Mouse (Mus musculus): ENCODE measurements around the gene Tpt1. TPM values are rescaled to one million over a fixed set of nuclear protein-coding genes. Genes with fewer than 3 reads are reported as not detected.
A peak's percentile ranks its signal among the peaks of the same experiment; 100 is the strongest.

Tpt1 gene
- total and polyA plus RNA-seq, 3 experiments, result 698 to 1,876 (median 1,607) TPM

- TF ChIP-seq BHLHE40 (IDR thresholded peaks at IDR 0.05; ENCODE audit: low read depth, low read length) (no peak), IRF4 (IDR thresholded peaks at IDR 0.05; ENCODE audit: low read depth, low read length) (0 out of 2 replicates have a peak, but pooled peaks have one; percentile 16), ZKSCAN1 (IDR thresholded peaks at IDR 0.05; ENCODE audit: borderline replicate concordance, low read depth, low read length) (no peak), CTCF (conservative IDR thresholded peaks at IDR 0.05 in 1 of 2, IDR thresholded peaks at IDR 0.05 in 1 of 2; ENCODE audit: low read depth in 2 of 2, low read length in 2 of 2) (peak in 1 of 2 experiments; percentile 49; a peak in 2 of 4 replicates), CHD1 (IDR thresholded peaks at IDR 0.05; ENCODE audit: low read depth, low read length) (0 out of 2 replicates have a peak, but pooled peaks have one; percentile 88), KAT2A (IDR thresholded peaks at IDR 0.05; ENCODE audit: insufficient replicate concordance, low read length) (0 out of 2 replicates have a peak, but pooled peaks have one; percentile 54), MAX (IDR thresholded peaks at IDR 0.05; ENCODE audit: low read length) (peak; percentile 49; the same call in 1 of the 2 replicates), ZMIZ1 (IDR thresholded peaks at IDR 0.05; ENCODE audit: low read depth, low read length) (peak; percentile 17), NRF1 (IDR thresholded peaks at IDR 0.05; ENCODE audit: low read depth, low read length) (no peak), MYC (IDR thresholded peaks at IDR 0.05; ENCODE audit: low read depth, low read length) (peak; percentile 75), MEF2A (IDR thresholded peaks at IDR 0.05; ENCODE audit: borderline replicate concordance, low read depth, low read length) (peak; percentile 43; the same call in 1 of the 2 replicates), CHD2 (IDR thresholded peaks at IDR 0.05; ENCODE audit: low read length) (peak; percentile 16; the same call in 1 of the 2 replicates), JUND (conservative IDR thresholded peaks at IDR 0.05; ENCODE audit: low read depth, low read length) (no peak), ETS1 (conservative IDR thresholded peaks at IDR 0.05; ENCODE audit: low read depth, low read length) (0 out of 2 replicates have a peak, but pooled peaks have one; percentile 20), ELF1 (IDR thresholded peaks at IDR 0.05; ENCODE audit: low read depth, low read length) (peak; percentile 53; the same call in 1 of the 2 replicates), JUN (IDR thresholded peaks at IDR 0.05; ENCODE audit: insufficient read depth, low read depth, low read length) (no peak), POLR2A (IDR thresholded peaks at IDR 0.05; ENCODE audit: low read depth, low read length) (no peak), MAZ (IDR thresholded peaks at IDR 0.05; ENCODE audit: low read depth, low read length) (0 out of 2 replicates have a peak, but pooled peaks have one; percentile 50), MAFK (IDR thresholded peaks at IDR 0.05; ENCODE audit: insufficient replicate concordance, low read length) (0 out of 2 replicates have a peak, but pooled peaks have one; percentile 37), TCF12 (IDR thresholded peaks at IDR 0.05; ENCODE audit: low read depth, low read length) (peak; percentile 59; the same call in 1 of the 2 replicates), ZNF384 (IDR thresholded peaks at IDR 0.05; ENCODE audit: low read depth, low read length) (peak; percentile 49; the same call in 1 of the 2 replicates), MXI1 (IDR thresholded peaks at IDR 0.05; ENCODE audit: low read depth, low read length) (peak; percentile 76), UBTF (IDR thresholded peaks at IDR 0.05; ENCODE audit: low read depth, low read length) (no peak; the same call in 1 of the 2 replicates), USF2 (conservative IDR thresholded peaks at IDR 0.05; ENCODE audit: low read depth, low read length) (no peak), SIN3A (IDR thresholded peaks at IDR 0.05; ENCODE audit: low read length) (peak; percentile 91), EP300 (IDR thresholded peaks at IDR 0.05; ENCODE audit: low read length) (no peak), RCOR1 (conservative IDR thresholded peaks at IDR 0.05; ENCODE audit: low read depth, low read length) (peak; percentile 53; the same call in 1 of the 2 replicates), POLR2AphosphoS2 (IDR thresholded peaks at IDR 0.05; ENCODE audit: low read depth, low read length) (0 out of 2 replicates have a peak, but pooled peaks have one; percentile 15), HCFC1 (IDR thresholded peaks at IDR 0.05; ENCODE audit: low read depth, low read length) (peak; percentile 76), TBP (conservative IDR thresholded peaks at IDR 0.05; ENCODE audit: low read depth, low read length) (0 out of 2 replicates have a peak, but pooled peaks have one; percentile 41)
- peaks cover 35 to 43% of the 10 kb centered on the region in 2 experiments for H3K36me3 ChIP-seq (replicated peaks in 1 of 2; ENCODE audit: control insufficient read depth in 1 of 2, insufficient read depth in 1 of 2, low read length in 1 of 2)
- peak overlapping the region; percentile 34 to 92 (median 89) for H3K4me3 ChIP-seq (replicated peaks in 1 of 3; ENCODE audit: low read depth in 2 of 3, low read length in 2 of 3, poor library complexity in 1 of 3)
- H3K4me2 ChIP-seq (ENCODE audit: insufficient read depth, low read depth, poor library complexity, severe bottlenecking), result no peak overlapping the region
- H3K4me1 ChIP-seq (ENCODE audit: control insufficient read depth in 1 of 2, insufficient read depth in 2 of 2), result peaks cover 0 to 28% of the 10 kb centered on the region in 2 experiments; a peak in 2 of 4 replicates
- peak; percentile 88 for DNase-seq (ENCODE audit: extremely low read depth)
- dilution Hi-C loops (cut with MboI; ENCODE audit: extremely low pct_ligation_motif_present, extremely low pct_unique_long_range_greater_than_20kb, low sequenced_read_pairs) (no loop called here), in situ Hi-C loops (cut with MboI; ENCODE audit: low pct_ligation_motif_present, low pct_unique_long_range_greater_than_20kb, low sequenced_read_pairs) (no loop called here)
- no peaks in the 10 kb centered on the region for H3K9me3 ChIP-seq (replicated peaks; ENCODE audit: low read length)
- peak overlapping the region; percentile 96 for H3K9ac ChIP-seq (ENCODE audit: insufficient read depth, low read depth)
- H3K27ac ChIP-seq (ENCODE audit: insufficient read depth, low read depth), result peak overlapping the region; percentile 83
- H3K27me3 ChIP-seq (replicated peaks), result no peaks in the 10 kb centered on the region
- peaks cover 13% of the 10 kb centered on the region for H3K79me2 ChIP-seq (replicated peaks; ENCODE audit: control insufficient read depth, extremely low read depth, insufficient read depth, poor library complexity, severe bottlenecking)
Measured at GRCm38 (mm10) chr14:75845698-75846115, 814 bp downstream of the Tpt1 start.

Measured in CH12.LX (cell line).